Mouse (Mus musculus) stomach, embryonic 14.5 days (tissue): Measurements from ENCODE around the gene Slc27a3. TPM values are rescaled to one million over a fixed set of nuclear protein-coding genes. Genes with fewer than 3 reads are reported as not detected.

Experiments used
- ATAC-seq: fragments of 200-750 bp; cut with Nextera tagmentation; 2 replicates; pipeline ENCODE4 v1.8.0; 2017; ENCODE audit warnings: low read depth, moderate TSS enrichment; ENCODE audit not compliant: insufficient number of reproducible peaks, insufficient read depth, low FRiP score
- H3K27ac ChIP-seq: fragments of 300-500 bp; sonication (generic); 2 replicates; pipeline ENCODE4 v1.5.1; 2014; ENCODE audit warnings: mild to moderate bottlenecking, low read length, moderate library complexity, mixed read lengths
- H3K27me3 ChIP-seq: fragments of 300-500 bp; sonication (generic); 2 replicates; pipeline ENCODE4 v1.6.1; 2014; ENCODE audit warnings: low read length, control low read depth, mixed read lengths; ENCODE audit not compliant: control insufficient read depth, insufficient read depth
- H3K36me3 ChIP-seq: fragments of 300-500 bp; sonication (generic); 2 replicates; pipeline ENCODE4 v1.6.1; 2014; ENCODE audit warnings: mild to moderate bottlenecking, control low read depth, low read length, moderate library complexity, mixed read lengths; ENCODE audit not compliant: control insufficient read depth, insufficient read depth
- H3K4me1 ChIP-seq: fragments of 300-500 bp; sonication (generic); 2 replicates; pipeline ENCODE4 v1.6.1; 2014; ENCODE audit warnings: low read length, control low read depth, mixed read lengths; ENCODE audit not compliant: control insufficient read depth, insufficient read depth
- H3K4me2 ChIP-seq: fragments of 300-500 bp; sonication (generic); replicated peaks from 2 replicates; pipeline ENCODE4 v1.6.1; 2014; ENCODE audit warnings: low read depth, low read length, control low read depth
- H3K4me3 ChIP-seq: fragments of 300-500 bp; sonication (generic); 2 replicates; pipeline ENCODE4 v1.5.1; 2014; ENCODE audit warnings: low read depth, low read length, control low read depth
- H3K9ac ChIP-seq: fragments of 300-500 bp; sonication (generic); replicated peaks from 2 replicates; pipeline ENCODE4 v1.6.1; 2014; ENCODE audit warnings: low read depth, mild to moderate bottlenecking, control low read depth, low read length, moderate library complexity, mixed read lengths
- H3K9me3 ChIP-seq: fragments of 300-500 bp; sonication (generic); 2 replicates; pipeline ENCODE4 v1.6.1; 2016; ENCODE audit warnings: low read depth, low read length, control low read depth; ENCODE audit not compliant: control insufficient read depth
- WGBS: fragments of 180-500 bp; shearing (Covaris S2); extraction: QIAGEN DNeasy Blood & Tissue Kit; methylation state at CpG from one replicate; pipeline ENCODE4 v1.1.7; 2014; 5-methylcytosine and 5-hydroxymethylcytosine counted together
- polyA plus RNA-seq: library from polyadenylated mRNA; unstranded; fragments of >200 nt; fragmentation: Nextera tagmentation; extraction: Ambion mirVana; gene quantifications from 2 replicates; pipeline ENCODE4 v1.2.1, GENCODE M21; 2014

Slc27a3 gene
- polyA plus RNA-seq, 1 experiment from 2014 or later: 11.7 TPM

GRCm38 (mm10) chr3:90404121-90404520, 14.4 kb upstream of the Slc27a3 start:
- ATAC-seq: no peak
- Histone ChIP-seq H3K9ac (no peak overlapping the region), H3K4me2 (no peak overlapping the region), H3K27ac (no peak overlapping the region), H3K4me3 (no peak overlapping the region), H3K27me3 (no peaks in the 10 kb centered on the region), H3K4me1 (no peaks in the 10 kb centered on the region), H3K36me3 (peaks cover 90% of the 10 kb centered on the region), H3K9me3 (no peaks in the 10 kb centered on the region)
- 87% methylated on average over 3 of the region's 3 CpGs for WGBS

- 55% methylated on average over 4 of the region's 4 CpGs for WGBS
- H3K36me3 ChIP-seq: peaks cover 83% of the 10 kb centered on the region
- H3K4me2 ChIP-seq: no peak overlapping the region
- no peak for ATAC-seq
- H3K4me1 ChIP-seq: no peaks in the 10 kb centered on the region
- no peaks in the 10 kb centered on the region for H3K9me3 ChIP-seq
- H3K9ac ChIP-seq: no peak overlapping the region
- no peak overlapping the region for H3K4me3 ChIP-seq
- H3K27ac ChIP-seq: no peak overlapping the region
- H3K27me3 ChIP-seq: no peaks in the 10 kb centered on the region
Observed at GRCm38 (mm10) chr3:90400993-90401392, 11.3 kb upstream of the Slc27a3 start.

GRCm38 (mm10) chr3:90395629-90396028, 5.9 kb upstream of the Slc27a3 start:
- H3K9ac ChIP-seq: no peak overlapping the region
- H3K27ac ChIP-seq: no peak overlapping the region
- H3K4me2 ChIP-seq: no peak overlapping the region
- H3K36me3 ChIP-seq: peaks cover 81% of the 10 kb centered on the region
- peaks cover 5% of the 10 kb centered on the region; the same call in 1 of the 2 replicates for H3K4me1 ChIP-seq
- H3K9me3 ChIP-seq: no peaks in the 10 kb centered on the region
- no peak overlapping the region for H3K4me3 ChIP-seq
- no peak for ATAC-seq
- H3K27me3 ChIP-seq: no peaks in the 10 kb centered on the region
- 81% methylated on average over 3 of the region's 3 CpGs for WGBS

- no peaks in the 10 kb centered on the region for H3K9me3 ChIP-seq
- H3K4me3 ChIP-seq: no peak overlapping the region
- H3K27me3 ChIP-seq: no peaks in the 10 kb centered on the region
- no peak overlapping the region for H3K9ac ChIP-seq
- H3K4me1 ChIP-seq: peaks cover 20% of the 10 kb centered on the region; the same call in 1 of the 2 replicates
- H3K36me3 ChIP-seq: peaks cover 57% of the 10 kb centered on the region
- WGBS: 84% methylated on average over 3 of the region's 3 CpGs
- H3K4me2 ChIP-seq: no peak overlapping the region
- H3K27ac ChIP-seq: no peak overlapping the region
- ATAC-seq: no peak
Observed at GRCm38 (mm10) chr3:90392661-90393060, 2.9 kb upstream of the Slc27a3 start.

- WGBS: 88% methylated on average over 8 of the region's 8 CpGs
- no peak overlapping the region for H3K4me2 ChIP-seq
- no peak overlapping the region for H3K4me3 ChIP-seq
- H3K4me1 ChIP-seq: peaks cover 20% of the 10 kb centered on the region; the same call in 1 of the 2 replicates
- peaks cover 54% of the 10 kb centered on the region for H3K36me3 ChIP-seq
- no peak overlapping the region for H3K9ac ChIP-seq
- H3K27me3 ChIP-seq: no peaks in the 10 kb centered on the region
- ATAC-seq: no peak
- H3K9me3 ChIP-seq: no peaks in the 10 kb centered on the region
- no peak overlapping the region for H3K27ac ChIP-seq
Observed at GRCm38 (mm10) chr3:90391941-90392340, 2.2 kb upstream of the Slc27a3 start.

- WGBS: 59% methylated on average over 4 of the region's 4 CpGs
- H3K27me3 ChIP-seq: no peaks in the 10 kb centered on the region
- ATAC-seq: no peak
- peaks cover 20% of the 10 kb centered on the region; the same call in 1 of the 2 replicates for H3K4me1 ChIP-seq
- no peak overlapping the region for H3K4me3 ChIP-seq
- no peak overlapping the region for H3K4me2 ChIP-seq
- H3K9me3 ChIP-seq: no peaks in the 10 kb centered on the region
- H3K27ac ChIP-seq: no peak overlapping the region
- peaks cover 45% of the 10 kb centered on the region for H3K36me3 ChIP-seq
- no peak overlapping the region for H3K9ac ChIP-seq
Observed at GRCm38 (mm10) chr3:90391004-90391403, 1.3 kb upstream of the Slc27a3 start.

GRCm38 (mm10) chr3:90388726-90389510, 820 bp downstream of the Slc27a3 start:
- Histone ChIP-seq H3K27me3 (no peaks in the 10 kb centered on the region), H3K4me2 (peak overlapping the region; percentile 98), H3K4me1 (peaks cover 20% of the 10 kb centered on the region; the same call in 1 of the 2 replicates), H3K36me3 (peaks cover 26% of the 10 kb centered on the region), H3K9me3 (no peaks in the 10 kb centered on the region), H3K4me3 (peak overlapping the region; percentile 75), H3K27ac (peak overlapping the region; percentile 78), H3K9ac (peak overlapping the region; percentile 72)
- 3% methylated on average over 53 of the region's 53 CpGs for WGBS
- ATAC-seq: peak; percentile 62; the same call in 1 of the 2 replicates

GRCm38 (mm10) chr3:90388192-90388591, 1.5 kb downstream of the Slc27a3 start:
- peaks cover 20% of the 10 kb centered on the region; the same call in 1 of the 2 replicates for H3K4me1 ChIP-seq
- H3K4me2 ChIP-seq: peak overlapping the region; percentile 98
- H3K27ac ChIP-seq: no peak overlapping the region
- no peaks in the 10 kb centered on the region for H3K27me3 ChIP-seq
- H3K36me3 ChIP-seq: peaks cover 19% of the 10 kb centered on the region
- H3K4me3 ChIP-seq: peak overlapping the region; percentile 75
- H3K9ac ChIP-seq: peak overlapping the region; percentile 72; the same call in 1 of the 2 replicates
- ATAC-seq: no peak
- 74% methylated on average over 4 of the region's 4 CpGs for WGBS
- H3K9me3 ChIP-seq: no peaks in the 10 kb centered on the region
